Mouse (Mus musculus) kidney, adult 2 months (tissue): ENCODE measurements around the gene Oaf. TPM values are rescaled to one million over a fixed set of nuclear protein-coding genes. Genes with fewer than 3 reads are reported as not detected.

Experiments
- DNase-seq: peaks from one replicate; pipeline ENCODE4 v3.0.0; 2021
- H3K27ac ChIP-seq: fragments of 200-500 bp; 2 replicates; pipeline ENCODE4 v1.5.1; 2012; ENCODE audit warnings: low read depth, low read length, control low read depth, inconsistent platforms; ENCODE audit not compliant: insufficient read depth
- H3K27me3 ChIP-seq: fragments of 200-500 bp; replicated peaks from 2 replicates; pipeline ENCODE4 v1.6.1; 2012; ENCODE audit warnings: mild to moderate bottlenecking, moderate library complexity, low read length, inconsistent platforms; ENCODE audit not compliant: control insufficient read depth, insufficient read depth
- H3K36me3 ChIP-seq: fragments of 200-500 bp; 2 replicates; pipeline ENCODE4 v1.6.1; 2012; ENCODE audit warnings: mild to moderate bottlenecking, moderate library complexity, low read length, inconsistent platforms; ENCODE audit not compliant: control insufficient read depth, insufficient read depth
- H3K4me1 ChIP-seq: fragments of 200-500 bp; 2 replicates; pipeline ENCODE4 v1.6.1; 2011; ENCODE audit warnings: low read length; ENCODE audit not compliant: control insufficient read depth, insufficient read depth
- H3K4me3 ChIP-seq: fragments of 200-500 bp; 2 replicates; pipeline ENCODE4 v1.5.1; 2011; ENCODE audit warnings: mild to moderate bottlenecking, low read depth, low read length, control low read depth; ENCODE audit not compliant: insufficient read depth
- CTCF ChIP-seq: fragments of 200-500 bp; conservative IDR thresholded peaks from 2 replicates; pipeline ENCODE4 v1.5.1; 2011; ENCODE audit warnings: low read depth, mild to moderate bottlenecking, control low read depth, low read length, moderate library complexity, mixed read lengths; ENCODE audit not compliant: insufficient read depth, insufficient read length
- POLR2A ChIP-seq: fragments of 200-500 bp; IDR thresholded peaks from one replicate; pipeline ENCODE4 v1.6.1; 2011; ENCODE audit warnings: low read depth, low read length, control low read depth
- WGBS: fragments of 180-500 bp; shearing (Covaris S2); methylation state at CpG from one replicate; pipeline ENCODE4 v1.1.7; 2018; 5-methylcytosine and 5-hydroxymethylcytosine counted together
- polyA plus RNA-seq: library from polyadenylated mRNA; depleted of rRNA; stranded (reverse); fragments of >200 nt; gene quantifications from 2 replicates; pipeline ENCODE4 v1.2.3, GENCODE M21; 2012

Oaf gene
- polyA plus RNA-seq, 1 experiment = 61.1 TPM

DNA sequence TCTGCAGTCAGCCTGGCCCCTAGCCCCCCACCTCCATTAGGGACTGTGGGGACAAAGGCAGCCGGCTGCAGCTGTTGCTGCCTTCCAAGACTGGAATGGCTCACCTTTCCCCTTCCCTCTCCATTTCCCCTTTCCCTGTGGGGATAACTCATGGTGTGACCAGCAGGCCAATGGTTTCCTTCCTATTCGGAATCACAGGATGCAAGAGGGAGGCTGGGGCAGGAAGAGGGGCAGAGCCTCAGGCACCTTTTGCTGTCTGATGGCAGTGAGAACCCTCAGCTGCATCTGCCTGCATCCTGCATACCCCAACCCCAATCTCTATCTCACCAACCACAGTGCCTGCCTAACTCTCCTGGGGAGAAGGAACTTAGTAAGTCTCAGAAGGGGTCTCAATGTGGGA, 14.2 kb downstream of the Oaf start:
- 46% methylated on average over 2 of the region's 2 CpGs for WGBS
- peaks cover 33% of the 10 kb centered on the region for H3K4me1 ChIP-seq
- no peaks in the 10 kb centered on the region; the same call in 1 of the 2 replicates for H3K36me3 ChIP-seq
- TF ChIP-seq CTCF (no peak), POLR2A (no peak)
- no peak overlapping the region for H3K27ac ChIP-seq
- no peaks in the 10 kb centered on the region for H3K27me3 ChIP-seq
- DNase-seq = no peak
- no peak overlapping the region for H3K4me3 ChIP-seq

DNA sequence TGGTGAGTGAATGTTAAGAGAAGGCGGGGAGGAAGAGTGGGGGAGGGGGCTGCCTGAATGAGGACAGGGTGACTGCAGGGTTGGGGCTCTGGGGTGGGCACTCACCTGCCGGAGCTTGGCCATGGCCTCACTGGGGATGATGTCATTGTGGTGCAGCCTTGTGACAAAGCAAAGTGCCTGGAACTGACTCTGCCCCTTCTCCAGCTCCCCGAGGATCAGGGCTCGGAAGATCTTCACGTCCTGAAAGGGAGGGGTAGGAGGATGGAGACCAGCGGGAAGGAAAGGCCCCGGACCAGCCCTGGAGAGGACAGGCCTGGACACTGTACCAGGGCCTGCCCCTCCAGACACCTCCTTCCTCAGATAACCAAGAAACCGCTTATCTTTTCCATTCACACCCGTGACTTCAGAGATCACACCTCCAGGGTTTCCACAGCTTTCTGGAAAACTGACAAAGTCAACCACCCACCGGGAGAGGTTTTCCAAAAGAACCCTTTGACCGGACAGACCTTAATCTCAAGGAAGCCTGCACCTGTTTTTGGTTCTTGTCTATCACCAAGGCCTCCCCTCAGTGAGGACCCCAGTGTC, 14.8 kb downstream of the Oaf start:
- Histone ChIP-seq H3K36me3 (no peaks in the 10 kb centered on the region; the same call in 1 of the 2 replicates), H3K27me3 (no peaks in the 10 kb centered on the region), H3K4me1 (peaks cover 32% of the 10 kb centered on the region), H3K4me3 (no peak overlapping the region), H3K27ac (no peak overlapping the region)
- DNase-seq = no peak
- no peak for TF ChIP-seq POLR2A
- TF ChIP-seq CTCF = no peak
- WGBS = 46% methylated on average over 11 of the region's 11 CpGs

DNA sequence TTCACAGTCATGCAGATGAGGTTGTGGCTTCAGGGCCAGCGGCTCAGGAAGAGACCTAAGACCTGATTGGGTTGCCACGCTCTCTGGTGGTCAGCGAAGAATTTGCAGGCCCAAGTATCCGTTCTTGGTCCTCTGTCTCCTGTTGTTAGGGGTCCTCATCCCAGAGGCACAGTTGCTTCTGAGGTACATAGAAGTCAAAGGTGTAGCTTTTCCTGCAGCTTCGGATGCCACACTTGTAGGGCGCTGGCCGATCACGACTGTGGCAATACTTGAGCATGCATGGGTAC, 17.3 kb downstream of the Oaf start:
- TF ChIP-seq POLR2A (no peak), CTCF (peak; percentile 38)
- no peak overlapping the region for H3K4me3 ChIP-seq
- no peaks in the 10 kb centered on the region; the same call in 1 of the 2 replicates for H3K36me3 ChIP-seq
- no peak overlapping the region for H3K27ac ChIP-seq
- peaks cover 20% of the 10 kb centered on the region for H3K4me1 ChIP-seq
- DNase-seq = no peak
- 65% methylated on average over 8 of the region's 8 CpGs for WGBS
- H3K27me3 ChIP-seq = no peaks in the 10 kb centered on the region

- Histone ChIP-seq H3K36me3 (no peaks in the 10 kb centered on the region; the same call in 1 of the 2 replicates), H3K27ac (no peak overlapping the region), H3K4me3 (no peak overlapping the region), H3K4me1 (peaks cover 15% of the 10 kb centered on the region), H3K27me3 (no peaks in the 10 kb centered on the region)
- TF ChIP-seq POLR2A (no peak), CTCF (peak; percentile 84)
- WGBS = 52% methylated on average over 18 of the region's 18 CpGs
- peak; percentile 86 for DNase-seq
Observed at GRCm38 (mm10) chr9:43221643-43222428, 17.9 kb downstream of the Oaf start.

GRCm38 (mm10) chr9:43210771-43211450, 28.8 kb downstream of the Oaf start:
- Histone ChIP-seq H3K27me3 (no peaks in the 10 kb centered on the region), H3K4me1 (peaks cover 6% of the 10 kb centered on the region; the same call in 1 of the 2 replicates), H3K4me3 (no peak overlapping the region), H3K36me3 (no peaks in the 10 kb centered on the region), H3K27ac (peak overlapping the region; percentile 13; the same call in 1 of the 2 replicates)
- peak; percentile 75 for DNase-seq
- TF ChIP-seq POLR2A (no peak), CTCF (peak; percentile 72)
- WGBS = 26% methylated on average over 11 of the region's 11 CpGs

DNA sequence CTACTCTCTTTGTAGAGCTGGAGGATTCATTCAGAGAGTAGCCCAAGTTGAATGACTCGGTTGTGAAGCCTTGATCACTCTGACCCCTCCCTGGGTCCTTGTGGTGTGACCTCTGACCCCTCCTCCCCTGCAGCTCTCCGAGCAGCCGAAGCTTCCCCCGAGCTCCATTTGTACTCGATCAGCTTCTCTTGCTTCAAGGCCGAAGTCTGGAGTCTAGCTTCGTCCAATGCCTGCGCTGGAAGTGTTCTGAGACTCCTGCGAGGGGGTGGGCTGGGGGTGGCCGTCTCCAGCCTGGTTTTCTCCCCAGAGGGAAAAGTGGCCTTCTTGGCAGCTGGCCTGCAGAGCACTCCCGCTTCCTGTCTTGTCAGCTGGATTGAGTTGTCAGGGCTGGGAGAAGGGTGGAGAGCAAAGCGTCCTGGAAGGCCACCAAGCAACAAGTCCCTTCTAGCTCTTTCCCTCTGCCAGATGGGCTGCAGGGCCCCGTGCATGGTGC, 29.5 kb downstream of the Oaf start, which contains the start of gene Pou2f3:
Gene Pou2f3, minus strand, starts transcription at position 180 of the 493 bp plus-strand sequence.
- 18% methylated on average over 13 of the region's 13 CpGs for WGBS
- no peaks in the 10 kb centered on the region for H3K36me3 ChIP-seq
- DNase-seq = peak; percentile 89
- peaks cover 6% of the 10 kb centered on the region; the same call in 1 of the 2 replicates for H3K4me1 ChIP-seq
- H3K27ac ChIP-seq = peak within 1 kb of the TSS; percentile 13; the same call in 1 of the 2 replicates
- H3K27me3 ChIP-seq = no peaks in the 10 kb centered on the region
- H3K4me3 ChIP-seq = no peak within 1 kb of the TSS
- TF ChIP-seq POLR2A (no peak), CTCF (no peak)

GRCm38 (mm10) chr9:43206022-43206390, 33.7 kb downstream of the Oaf start:
- TF ChIP-seq CTCF (no peak), POLR2A (no peak)
- H3K27me3 ChIP-seq = no peaks in the 10 kb centered on the region
- no peak overlapping the region for H3K27ac ChIP-seq
- no peak for DNase-seq
- no peaks in the 10 kb centered on the region for H3K36me3 ChIP-seq
- no peak overlapping the region for H3K4me3 ChIP-seq
- WGBS = 11% methylated on average over 15 of the region's 15 CpGs
- peaks cover 6% of the 10 kb centered on the region; the same call in 1 of the 2 replicates for H3K4me1 ChIP-seq
